Mouse (Mus musculus) erythroblast, embryonic 14.5 days (primary cell): Measurements from ENCODE around the gene Slc16a3.

Experiments used
- GATA1 ChIP-seq: IDR thresholded peaks from 2 replicates; pipeline ENCODE4 v1.6.1; 2012; ENCODE audit warnings: low read length, inconsistent platforms, mixed read lengths
- TAL1 ChIP-seq: IDR thresholded peaks from 3 replicates; pipeline ENCODE4 v1.6.1; 2012; ENCODE audit warnings: low read length, inconsistent platforms, mixed read lengths

DNA sequence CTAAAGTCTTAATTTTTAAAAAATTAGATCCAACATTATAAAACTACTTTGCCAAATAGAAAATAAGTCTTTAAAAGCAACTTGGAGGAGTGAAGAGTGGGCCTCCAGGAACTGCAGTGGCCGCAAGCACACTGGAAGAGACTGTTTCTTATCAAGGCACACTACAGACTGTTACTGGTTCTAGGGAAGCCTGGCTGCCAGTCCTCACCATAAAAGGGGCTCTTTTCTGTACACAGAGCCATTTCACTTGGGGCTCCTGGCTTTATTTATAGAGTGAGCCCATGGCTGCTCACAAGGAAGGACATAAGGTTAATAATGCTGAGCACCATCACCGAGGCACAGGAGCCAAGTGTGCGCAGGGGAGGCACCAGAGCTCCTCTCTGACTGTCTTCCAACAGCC lies 25.8 kb upstream of the Slc16a3 start:
- TF ChIP-seq GATA1 (no peak), TAL1 (no peak)
